Mouse (Mus musculus) forebrain, embryonic 16.5 days (tissue): ENCODE results near the gene Olfr803. TPM values are rescaled to one million over a fixed set of nuclear protein-coding genes. Genes with fewer than 3 reads are reported as not detected.

Experiments
- ATAC-seq: fragments of 200-750 bp; cut with Nextera tagmentation; 2 replicates; pipeline ENCODE4 v1.8.0; 2017; ENCODE audit warnings: mild to moderate bottlenecking, moderate library complexity
- H3K27ac ChIP-seq: fragments of 300-500 bp; sonication (generic); 2 replicates; pipeline ENCODE4 v1.5.1; 2014; ENCODE audit warnings: low read length, control low read depth
- H3K27me3 ChIP-seq: fragments of 300-500 bp; sonication (generic); replicated peaks from 2 replicates; pipeline ENCODE4 v1.6.1; 2014; ENCODE audit warnings: low read length; ENCODE audit not compliant: control insufficient read depth, insufficient read depth
- H3K36me3 ChIP-seq: fragments of 300-500 bp; sonication (generic); 2 replicates; pipeline ENCODE4 v1.6.1; 2014; ENCODE audit not compliant: control insufficient read depth, insufficient read depth
- H3K4me1 ChIP-seq: fragments of 300-500 bp; sonication (generic); replicated peaks from 2 replicates; pipeline ENCODE4 v1.6.1; 2014; ENCODE audit warnings: low read length; ENCODE audit not compliant: control insufficient read depth, insufficient read depth
- H3K4me2 ChIP-seq: fragments of 300-500 bp; sonication (generic); 2 replicates; pipeline ENCODE4 v1.6.1; 2014; ENCODE audit warnings: mild to moderate bottlenecking, low read length, control low read depth
- H3K4me3 ChIP-seq: fragments of 300-500 bp; sonication (generic); replicated peaks from 2 replicates; pipeline ENCODE4 v1.5.1; 2014; ENCODE audit warnings: mild to moderate bottlenecking, low read length, control low read depth
- H3K9ac ChIP-seq: fragments of 300-500 bp; sonication (generic); replicated peaks from 2 replicates; pipeline ENCODE4 v1.6.1; 2014; ENCODE audit warnings: low read depth, low read length, control low read depth
- H3K9me3 ChIP-seq: fragments of 300-500 bp; sonication (generic); 2 replicates; pipeline ENCODE4 v1.6.1; 2016; ENCODE audit warnings: low read length; ENCODE audit not compliant: control insufficient read depth
- WGBS: fragments of 180-500 bp; shearing (Covaris S2); extraction: QIAGEN DNeasy Blood & Tissue Kit; methylation state at CpG from one replicate; pipeline ENCODE4 v1.1.7; 2014; 5-methylcytosine and 5-hydroxymethylcytosine counted together
- polyA plus RNA-seq: library from polyadenylated mRNA; unstranded; fragments of >200 nt; fragmentation: Nextera tagmentation; extraction: Ambion mirVana; gene quantifications from 2 replicates; pipeline ENCODE4 v1.2.1, GENCODE M21; 2015

Gene Olfr803
- polyA plus RNA-seq, result not detected in 2 replicates

- ATAC-seq, result no peak
- H3K4me2 ChIP-seq, result no peak within 1 kb of the TSS
- H3K4me1 ChIP-seq, result no peaks in the 10 kb centered on the region
- no peaks in the 10 kb centered on the region for H3K9me3 ChIP-seq
- no peak within 1 kb of the TSS for H3K9ac ChIP-seq
- no peaks in the 10 kb centered on the region for H3K27me3 ChIP-seq
- H3K36me3 ChIP-seq, result no peaks in the 10 kb centered on the region
- WGBS, result 87% methylated on average over 2 of the region's 2 CpGs
- H3K4me3 ChIP-seq, result no peak within 1 kb of the TSS
- no peak within 1 kb of the TSS for H3K27ac ChIP-seq
Observed at GRCm38 (mm10) chr10:129694186-129694585, at the start of gene Olfr803. Gene Olfr803, minus strand, starts transcription at chr10:129694286.

GRCm38 (mm10) chr10:129741821-129742220 is 47.7 kb upstream of the Olfr803 start, which contains the start of gene Olfr806:
Gene Olfr806, minus strand, starts transcription at chr10:129741921.
- Histone ChIP-seq H3K4me2 (no peak within 1 kb of the TSS), H3K27me3 (no peaks in the 10 kb centered on the region), H3K36me3 (no peaks in the 10 kb centered on the region), H3K4me3 (no peak within 1 kb of the TSS), H3K4me1 (no peaks in the 10 kb centered on the region), H3K27ac (no peak within 1 kb of the TSS), H3K9ac (no peak within 1 kb of the TSS), H3K9me3 (no peaks in the 10 kb centered on the region)
- ATAC-seq, result no peak

GRCm38 (mm10) chr10:129729275-129729674 is 35.2 kb upstream of the Olfr803 start, which contains the start of gene Olfr805:
Gene Olfr805, minus strand, starts transcription at chr10:129729375.
- Histone ChIP-seq H3K36me3 (no peaks in the 10 kb centered on the region), H3K27me3 (no peaks in the 10 kb centered on the region), H3K9me3 (no peaks in the 10 kb centered on the region), H3K4me1 (no peaks in the 10 kb centered on the region), H3K4me3 (no peak within 1 kb of the TSS), H3K9ac (no peak within 1 kb of the TSS), H3K27ac (no peak within 1 kb of the TSS), H3K4me2 (no peak within 1 kb of the TSS)
- WGBS, result 97% methylated on average over 2 of the region's 2 CpGs
- ATAC-seq, result no peak

GRCm38 (mm10) chr10:129702910-129703309 is 8.8 kb upstream of the Olfr803 start, which contains the start of gene Olfr804:
Gene Olfr804, plus strand, starts transcription at chr10:129703210.
- Histone ChIP-seq H3K4me1 (no peaks in the 10 kb centered on the region), H3K4me2 (no peak within 1 kb of the TSS), H3K27me3 (no peaks in the 10 kb centered on the region), H3K9me3 (no peaks in the 10 kb centered on the region), H3K27ac (no peak within 1 kb of the TSS), H3K4me3 (no peak within 1 kb of the TSS), H3K9ac (no peak within 1 kb of the TSS), H3K36me3 (no peaks in the 10 kb centered on the region)
- no peak for ATAC-seq

GRCm38 (mm10) chr10:129688069-129688468 is 6.0 kb downstream of the Olfr803 start, which contains the start of gene Olfr802:
Gene Olfr802, minus strand, starts transcription at chr10:129688169.
- ATAC-seq, result no peak
- no peak within 1 kb of the TSS for H3K4me2 ChIP-seq
- no peaks in the 10 kb centered on the region for H3K27me3 ChIP-seq
- H3K36me3 ChIP-seq, result no peaks in the 10 kb centered on the region
- H3K4me1 ChIP-seq, result no peaks in the 10 kb centered on the region
- 74% methylated on average over 1 of the region's 1 CpGs for WGBS
- H3K9ac ChIP-seq, result no peak within 1 kb of the TSS
- H3K9me3 ChIP-seq, result no peaks in the 10 kb centered on the region
- no peak within 1 kb of the TSS for H3K27ac ChIP-seq
- H3K4me3 ChIP-seq, result no peak within 1 kb of the TSS

- Histone ChIP-seq H3K27me3 (no peaks in the 10 kb centered on the region), H3K36me3 (no peaks in the 10 kb centered on the region), H3K4me3 (no peak within 1 kb of the TSS), H3K27ac (no peak within 1 kb of the TSS), H3K9ac (no peak within 1 kb of the TSS), H3K4me2 (no peak within 1 kb of the TSS), H3K4me1 (no peaks in the 10 kb centered on the region), H3K9me3 (no peaks in the 10 kb centered on the region)
- ATAC-seq, result no peak
- 81% methylated on average over 1 of the region's 1 CpGs for WGBS
Observed at GRCm38 (mm10) chr10:129673765-129674164, 20.3 kb downstream of the Olfr803 start, which contains the start of gene Olfr801. Gene Olfr801, minus strand, starts transcription at chr10:129673865.

GRCm38 (mm10) chr10:129657394-129657793 is 36.7 kb downstream of the Olfr803 start, which contains the start of gene Olfr800:
Gene Olfr800, plus strand, starts transcription at chr10:129657694.
- H3K9ac ChIP-seq, result no peak within 1 kb of the TSS
- H3K9me3 ChIP-seq, result no peaks in the 10 kb centered on the region
- H3K27me3 ChIP-seq, result no peaks in the 10 kb centered on the region
- H3K4me3 ChIP-seq, result no peak within 1 kb of the TSS
- no peaks in the 10 kb centered on the region for H3K36me3 ChIP-seq
- ATAC-seq, result no peak
- H3K4me1 ChIP-seq, result no peaks in the 10 kb centered on the region
- no peak within 1 kb of the TSS for H3K27ac ChIP-seq
- H3K4me2 ChIP-seq, result no peak within 1 kb of the TSS

GRCm38 (mm10) chr10:129651763-129652162 is 42.3 kb downstream of the Olfr803 start:
- no peak for ATAC-seq
- WGBS, result 90% methylated on average over 1 of the region's 1 CpGs
- H3K4me2 ChIP-seq, result no peak overlapping the region

More at GRCm38 (mm10) chr10:129651763-129652162, 42.3 kb downstream of the Olfr803 start:
- Histone ChIP-seq H3K9me3 (no peaks in the 10 kb centered on the region), H3K27ac (no peak overlapping the region), H3K27me3 (no peaks in the 10 kb centered on the region), H3K4me3 (no peak overlapping the region), H3K36me3 (no peaks in the 10 kb centered on the region), H3K9ac (no peak overlapping the region), H3K4me1 (no peaks in the 10 kb centered on the region)
